Comparison of ENCODE assay signal across 27 mouse cellular contexts in the genomic region with DNA sequence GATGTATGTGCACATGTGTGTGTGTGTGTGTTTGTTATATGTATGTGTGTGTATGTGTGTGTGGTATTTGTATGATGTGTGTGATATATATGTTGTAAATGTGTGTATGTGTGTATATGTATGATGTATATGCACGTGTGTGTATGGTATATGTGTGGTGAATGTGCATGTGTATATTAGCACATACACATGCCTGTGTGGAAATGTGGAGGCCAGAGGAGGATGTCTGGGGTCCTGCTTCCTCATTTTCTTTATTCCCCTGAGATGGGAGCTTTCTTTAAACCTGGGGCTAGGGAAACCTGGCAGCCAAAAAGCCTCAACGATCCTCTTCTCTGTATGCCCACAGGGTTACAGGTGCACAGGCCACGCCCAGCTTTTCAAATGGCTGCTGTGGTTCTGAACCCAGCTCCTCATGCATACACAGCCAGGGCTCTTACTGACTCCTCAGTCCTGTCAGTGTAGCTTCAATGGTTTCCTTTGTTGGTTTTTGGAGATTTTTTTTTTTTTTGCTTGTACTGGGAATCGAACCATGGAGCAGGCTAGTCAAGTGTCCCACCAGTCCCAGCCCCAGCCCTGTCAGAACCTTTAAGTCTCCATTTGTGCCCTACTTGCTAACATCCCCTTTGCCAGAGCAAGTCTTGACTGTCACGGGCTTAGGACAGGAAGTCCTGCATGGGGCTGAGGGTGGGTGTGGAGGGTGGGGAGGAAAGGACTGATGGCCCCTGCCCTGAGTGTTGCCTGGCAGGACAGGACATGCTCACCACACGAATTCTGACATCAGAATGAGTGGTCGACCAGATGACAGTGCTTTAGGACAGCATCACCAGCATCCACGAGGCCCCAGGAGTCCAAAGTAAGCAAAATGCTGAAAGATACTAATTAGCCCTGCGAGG.
A peak's percentile ranks its signal among the peaks of the same experiment; 100 is the strongest.
DNase-seq lines count a peak whose midpoint lies in the region; ATAC-seq and TF ChIP-seq lines count a peak whose summit lies in the region.
"Had no signal": no experiment of that assay in that cellular context is flagged by ENCODE, and none has a peak within 500 bp of the region (broad histone marks: within the 10 kb centered on the region; RNA-seq: fewer than 3 reads in every experiment).

No protein-coding gene starts in this region.

- intact Hi-C loops in gastrocnemius, postnatal 14 days (cut with DNase I; ENCODE audit: low total_unique reads): no loop called here

- H3K79me2 ChIP-seq in CH12.LX (replicated peaks; ENCODE audit: control insufficient read depth, extremely low read depth, insufficient read depth, poor library complexity, severe bottlenecking): no peaks in the 10 kb centered on the region

- H3K4me3 ChIP-seq in hindbrain, embryonic 10.5 days: no peak overlapping the region
- H3K4me3 ChIP-seq in hindbrain, embryonic 11.5 days (ENCODE audit: low read depth, low read length): no peak overlapping the region
- no peak overlapping the region for H3K4me3 ChIP-seq in CH12.LX (replicated peaks in 1 of 3; ENCODE audit: low read depth in 2 of 3, low read length in 2 of 3, poor library complexity in 1 of 3)
- H3K4me3 ChIP-seq: embryonic facial prominence, embryonic 13.5 days; erythroblast, embryonic 14.5 days; forebrain, embryonic 12.5 days; gastrocnemius, adult 2 months; heart, embryonic 12.5 days; hindbrain, embryonic 13.5 days; limb, embryonic 10.5 days; liver, embryonic 15.5 days; lung, embryonic 15.5 days had no signal

- no peak for TF ChIP-seq POLR2A in CH12.LX (IDR thresholded peaks at IDR 0.05; ENCODE audit: low read depth, low read length)

- no peak for TF ChIP-seq CTCF in CH12.LX (conservative IDR thresholded peaks at IDR 0.05 in 1 of 2, IDR thresholded peaks at IDR 0.05 in 1 of 2; ENCODE audit: low read depth in 2 of 2, low read length in 2 of 2)

- no peak for TF ChIP-seq EP300 in CH12.LX (IDR thresholded peaks at IDR 0.05; ENCODE audit: low read length)

- in situ Hi-C loops in CH12.LX (cut with MboI; ENCODE audit: low pct_ligation_motif_present, low pct_unique_long_range_greater_than_20kb, low sequenced_read_pairs): loop anchor here (10.0 kb wide), 1 partner anchor 119 kb away; the partner anchor contains the start of gene Mef2a

- H3K9ac ChIP-seq in hindbrain, embryonic 11.5 days (ENCODE audit: low read depth, low read length): no peak overlapping the region
- no peak overlapping the region for H3K9ac ChIP-seq in CH12.LX (ENCODE audit: insufficient read depth, low read depth)
- H3K9ac ChIP-seq: embryonic facial prominence, embryonic 13.5 days; forebrain, embryonic 12.5 days; heart, embryonic 12.5 days; hindbrain, embryonic 13.5 days; liver, embryonic 15.5 days; lung, embryonic 15.5 days had no signal

- no peak overlapping the region for H3K4me2 ChIP-seq in hindbrain, embryonic 11.5 days (replicated peaks; ENCODE audit: low read depth, low read length)
- H3K4me2 ChIP-seq in CH12.LX (ENCODE audit: insufficient read depth, low read depth, poor library complexity, severe bottlenecking): no peak overlapping the region
- H3K4me2 ChIP-seq: embryonic facial prominence, embryonic 13.5 days; forebrain, embryonic 12.5 days; heart, embryonic 12.5 days; hindbrain, embryonic 13.5 days; liver, embryonic 15.5 days; lung, embryonic 15.5 days had no signal

- ATAC-seq in hindbrain, embryonic 11.5 days (ENCODE audit: low FRiP score): no peak
- ATAC-seq in monocyte, adult 5-6 weeks (replicated peaks; ENCODE audit: insufficient number of reproducible peaks, low FRiP score, low TSS enrichment, poor library complexity, severe bottlenecking): peak; percentile 19
- no peak for ATAC-seq in CD4-positive, CD25-positive, alpha-beta regulatory T cell, adult 4 months

- TF ChIP-seq RAD21 in CH12.LX (IDR thresholded peaks at IDR 0.05; ENCODE audit: low read depth, low read length): no peak

- no peak for DNase-seq in hindbrain, embryonic 10.5 days (ENCODE audit: low spot score)
- DNase-seq in hindbrain, embryonic 11.5 days (ENCODE audit: low spot score): no peak
- no peak for DNase-seq in CH12.LX (ENCODE audit: extremely low read depth)
- peak; percentile 62 for DNase-seq in thymus, postnatal 25 days
- DNase-seq in gastrocnemius, postnatal 14 days: no peak
- DNase-seq: adrenal gland, postnatal 14 days; cerebellum, adult 2 months; cerebellum, postnatal 25 days; embryo, embryonic 11 days; gastrocnemius, adult 2 months; heart, postnatal 10 days; kidney, adult 18-20 months; liver; right cerebral cortex, postnatal 25 days; spleen, adult 18-20 months had no signal

- WGBS in hindbrain, embryonic 10.5 days: 68% methylated on average over 9 of the region's 9 CpGs
- WGBS in hindbrain, embryonic 11.5 days: 75% methylated on average over 9 of the region's 9 CpGs

- H3K36me3 ChIP-seq in hindbrain, embryonic 10.5 days: no peaks in the 10 kb centered on the region
- H3K36me3 ChIP-seq in hindbrain, embryonic 11.5 days (ENCODE audit: control insufficient read depth, insufficient read depth, low read length): no peaks in the 10 kb centered on the region
- H3K36me3 ChIP-seq in CH12.LX (replicated peaks in 1 of 2; ENCODE audit: control insufficient read depth in 1 of 2, insufficient read depth in 1 of 2, low read length in 1 of 2): no peaks in the 10 kb centered on the region
- H3K36me3 ChIP-seq: embryonic facial prominence, embryonic 13.5 days; forebrain, embryonic 12.5 days; heart, embryonic 12.5 days; hindbrain, embryonic 13.5 days; limb, embryonic 10.5 days; liver, embryonic 15.5 days; lung, embryonic 15.5 days had no signal

- dilution Hi-C loops in CH12.LX (cut with MboI; ENCODE audit: extremely low pct_ligation_motif_present, extremely low pct_unique_long_range_greater_than_20kb, low sequenced_read_pairs): no loop called here

- no peaks in the 10 kb centered on the region for H3K27me3 ChIP-seq in hindbrain, embryonic 10.5 days (ENCODE audit: insufficient read depth, poor library complexity, severe bottlenecking)
- no peaks in the 10 kb centered on the region for H3K27me3 ChIP-seq in hindbrain, embryonic 11.5 days (ENCODE audit: control insufficient read depth, insufficient read depth, low read length)
- H3K27me3 ChIP-seq in CH12.LX (replicated peaks): no peaks in the 10 kb centered on the region
- H3K27me3 ChIP-seq: embryonic facial prominence, embryonic 13.5 days; forebrain, embryonic 12.5 days; heart, embryonic 12.5 days; hindbrain, embryonic 13.5 days; liver, embryonic 15.5 days; lung, embryonic 15.5 days had no signal

- H3K27ac ChIP-seq in hindbrain, embryonic 10.5 days: peak overlapping the region; percentile 56
- H3K27ac ChIP-seq in hindbrain, embryonic 11.5 days (ENCODE audit: low read depth, low read length): no peak overlapping the region
- no peak overlapping the region for H3K27ac ChIP-seq in CH12.LX (ENCODE audit: insufficient read depth, low read depth)
- H3K27ac ChIP-seq: embryonic facial prominence, embryonic 13.5 days; forebrain, embryonic 12.5 days; gastrocnemius, adult 2 months; hindbrain, embryonic 13.5 days; kidney, postnatal 0 days; limb, embryonic 10.5 days; liver, embryonic 15.5 days; lung, embryonic 15.5 days; macrophage had no signal

- no peaks in the 10 kb centered on the region for H3K9me3 ChIP-seq in hindbrain, embryonic 10.5 days
- H3K9me3 ChIP-seq in hindbrain, embryonic 11.5 days (ENCODE audit: control insufficient read depth, low read length): no peaks in the 10 kb centered on the region
- no peaks in the 10 kb centered on the region for H3K9me3 ChIP-seq in CH12.LX (replicated peaks; ENCODE audit: low read length)
- H3K9me3 ChIP-seq: embryonic facial prominence, embryonic 13.5 days; forebrain, embryonic 12.5 days; heart, embryonic 12.5 days; hindbrain, embryonic 13.5 days; limb, embryonic 10.5 days; liver, embryonic 15.5 days; lung, embryonic 15.5 days had no signal

- peaks cover 10% of the 10 kb centered on the region; the same call in 1 of the 2 replicates for H3K4me1 ChIP-seq in hindbrain, embryonic 10.5 days (replicated peaks)
- no peaks in the 10 kb centered on the region; the same call in 1 of the 2 replicates for H3K4me1 ChIP-seq in hindbrain, embryonic 11.5 days (replicated peaks; ENCODE audit: control insufficient read depth, insufficient read depth, low read length)
- H3K4me1 ChIP-seq in CH12.LX (ENCODE audit: control insufficient read depth in 1 of 2, insufficient read depth in 2 of 2): peaks cover 37 to 62% of the 10 kb centered on the region in 2 experiments
- H3K4me1 ChIP-seq: forebrain, embryonic 12.5 days; lung, embryonic 15.5 days had no signal

TF ChIP-seq in CH12.LX, 34 proteins besides CTCF, POLR2A, EP300 and RAD21:
- TF ChIP-seq MAX (IDR thresholded peaks at IDR 0.05; ENCODE audit: low read length) (0 out of 2 replicates have a peak, but pooled peaks have one; percentile 10), BHLHE40 (IDR thresholded peaks at IDR 0.05; ENCODE audit: low read depth, low read length) (no peak), MAZ (IDR thresholded peaks at IDR 0.05; ENCODE audit: low read depth, low read length) (no peak), MAFK (IDR thresholded peaks at IDR 0.05; ENCODE audit: insufficient replicate concordance, low read length) (no peak), PAX5 (IDR thresholded peaks at IDR 0.05; ENCODE audit: low read length) (no peak), IRF4 (IDR thresholded peaks at IDR 0.05; ENCODE audit: low read depth, low read length) (peak; percentile 14; the same call in 1 of the 2 replicates), POLR2AphosphoS2 (IDR thresholded peaks at IDR 0.05; ENCODE audit: low read depth, low read length) (no peak)
